11 mouse cellular contexts compared by ENCODE assay signal in genomic region chr4:150956369-150957105, GRCm38 (mm10). TPM values are rescaled to one million over a fixed set of nuclear protein-coding genes. Genes with fewer than 3 reads are reported as not detected.
DNase-seq lines count a peak whose midpoint lies in the region; ATAC-seq and TF ChIP-seq lines count a peak whose summit lies in the region.
"Had no signal": no experiment of that assay in that cellular context is flagged by ENCODE, and none has a peak within 500 bp of the region (broad histone marks: within the 10 kb centered on the region; RNA-seq: fewer than 3 reads in every experiment).

No protein-coding gene starts in this region.

- H3K4me2 ChIP-seq in intestine, embryonic 14.5 days (ENCODE audit: low read length): 0 out of 2 replicates have a peak overlapping the region, but pooled peaks have one; percentile 5
- H3K4me2 ChIP-seq in intestine, postnatal 0 days (replicated peaks; ENCODE audit: low read depth): no peak overlapping the region
- no peak overlapping the region for H3K4me2 ChIP-seq in stomach, embryonic 14.5 days (replicated peaks; ENCODE audit: low read depth, low read length)
- H3K4me2 ChIP-seq in stomach, postnatal 0 days (replicated peaks; ENCODE audit: low read depth): no peak overlapping the region
- H3K4me2 ChIP-seq in limb, embryonic 15.5 days: no peak overlapping the region

- 56% methylated on average over 13 of the region's 13 CpGs for WGBS in intestine, embryonic 14.5 days
- WGBS in intestine, postnatal 0 days: 64% methylated on average over 13 of the region's 13 CpGs
- WGBS in stomach, embryonic 14.5 days: 55% methylated on average over 13 of the region's 13 CpGs
- 44% methylated on average over 13 of the region's 13 CpGs for WGBS in stomach, postnatal 0 days
- 64% methylated on average over 13 of the region's 13 CpGs for WGBS in limb, embryonic 15.5 days

- H3K9ac ChIP-seq in intestine, embryonic 14.5 days (ENCODE audit: low read length): no peak overlapping the region
- no peak overlapping the region for H3K9ac ChIP-seq in intestine, postnatal 0 days (ENCODE audit: low read depth, low read length)
- no peak overlapping the region for H3K9ac ChIP-seq in stomach, embryonic 14.5 days (replicated peaks; ENCODE audit: low read depth, low read length)
- no peak overlapping the region for H3K9ac ChIP-seq in stomach, postnatal 0 days (ENCODE audit: low read length)
- H3K9ac ChIP-seq in limb, embryonic 15.5 days: no peak overlapping the region

- no peaks in the 10 kb centered on the region for H3K9me3 ChIP-seq in intestine, embryonic 14.5 days (ENCODE audit: control insufficient read depth, low read length)
- no peaks in the 10 kb centered on the region for H3K9me3 ChIP-seq in intestine, postnatal 0 days (ENCODE audit: control insufficient read depth)
- H3K9me3 ChIP-seq in stomach, embryonic 14.5 days (ENCODE audit: control insufficient read depth, low read depth, low read length): no peaks in the 10 kb centered on the region
- H3K9me3 ChIP-seq in stomach, postnatal 0 days (ENCODE audit: control insufficient read depth, low read length): no peaks in the 10 kb centered on the region
- H3K9me3 ChIP-seq in limb, embryonic 15.5 days: no peaks in the 10 kb centered on the region

- TF ChIP-seq CTCF in intestine, postnatal 0 days (IDR thresholded peaks at IDR 0.05; ENCODE audit: low read depth): no peak
- no peak for TF ChIP-seq CTCF in stomach, postnatal 0 days (IDR thresholded peaks at IDR 0.05; ENCODE audit: low read depth)

- H3K27ac ChIP-seq in intestine, embryonic 14.5 days (ENCODE audit: low read depth): peak overlapping the region; percentile 3; the same call in 1 of the 2 replicates
- no peak overlapping the region for H3K27ac ChIP-seq in intestine, postnatal 0 days (ENCODE audit: low read depth, low read length)
- peak overlapping the region; percentile 48; the same call in 1 of the 2 replicates for H3K27ac ChIP-seq in stomach, embryonic 14.5 days (ENCODE audit: low read length)
- no peak overlapping the region; the same call in 1 of the 2 replicates for H3K27ac ChIP-seq in stomach, postnatal 0 days (replicated peaks)
- no peak overlapping the region for H3K27ac ChIP-seq in limb, embryonic 15.5 days
- H3K27ac ChIP-seq: gastrocnemius, adult 2 months had no signal

- TF ChIP-seq EP300 in stomach, postnatal 0 days (optimal IDR thresholded peaks at IDR 0.05): no peak

- H3K4me1 ChIP-seq in intestine, embryonic 14.5 days (replicated peaks; ENCODE audit: control insufficient read depth, insufficient read depth, low read length): no peaks in the 10 kb centered on the region
- H3K4me1 ChIP-seq in intestine, postnatal 0 days (replicated peaks; ENCODE audit: control insufficient read depth, insufficient read depth, low read length): no peaks in the 10 kb centered on the region
- H3K4me1 ChIP-seq in stomach, embryonic 14.5 days (ENCODE audit: control insufficient read depth, insufficient read depth, low read length): 0 out of 2 replicates have a peak, but pooled peaks cover 6% of the 10 kb centered on the region
- H3K4me1 ChIP-seq in stomach, postnatal 0 days (replicated peaks; ENCODE audit: control insufficient read depth, insufficient read depth): no peaks in the 10 kb centered on the region
- no peaks in the 10 kb centered on the region for H3K4me1 ChIP-seq in limb, embryonic 15.5 days

- no peaks in the 10 kb centered on the region for H3K36me3 ChIP-seq in intestine, embryonic 14.5 days (ENCODE audit: control insufficient read depth, insufficient read depth, low read length)
- H3K36me3 ChIP-seq in intestine, postnatal 0 days (ENCODE audit: control insufficient read depth, insufficient read depth): no peaks in the 10 kb centered on the region
- H3K36me3 ChIP-seq in stomach, embryonic 14.5 days (ENCODE audit: control insufficient read depth, insufficient read depth, low read length): no peaks in the 10 kb centered on the region
- no peaks in the 10 kb centered on the region for H3K36me3 ChIP-seq in stomach, postnatal 0 days (ENCODE audit: control insufficient read depth, insufficient read depth, low read length)
- H3K36me3 ChIP-seq in limb, embryonic 15.5 days: no peaks in the 10 kb centered on the region

- no peak overlapping the region for H3K4me3 ChIP-seq in intestine, embryonic 14.5 days (ENCODE audit: low read depth, low read length)
- no peak overlapping the region for H3K4me3 ChIP-seq in intestine, postnatal 0 days (ENCODE audit: low read depth, low read length)
- no peak overlapping the region for H3K4me3 ChIP-seq in stomach, embryonic 14.5 days (ENCODE audit: low read depth, low read length)
- no peak overlapping the region for H3K4me3 ChIP-seq in stomach, postnatal 0 days (ENCODE audit: low read depth, low read length)
- no peak overlapping the region for H3K4me3 ChIP-seq in limb, embryonic 15.5 days
- H3K4me3 ChIP-seq: gastrocnemius, adult 2 months had no signal

- H3K27me3 ChIP-seq in intestine, embryonic 14.5 days (replicated peaks; ENCODE audit: control insufficient read depth, insufficient read depth, low read length): no peaks in the 10 kb centered on the region
- H3K27me3 ChIP-seq in intestine, postnatal 0 days (replicated peaks; ENCODE audit: control insufficient read depth, insufficient read depth, low read length): no peaks in the 10 kb centered on the region
- no peaks in the 10 kb centered on the region for H3K27me3 ChIP-seq in stomach, embryonic 14.5 days (ENCODE audit: control insufficient read depth, insufficient read depth, low read length)
- H3K27me3 ChIP-seq in stomach, postnatal 0 days (ENCODE audit: control insufficient read depth, insufficient read depth, low read length): no peaks in the 10 kb centered on the region
- no peaks in the 10 kb centered on the region for H3K27me3 ChIP-seq in limb, embryonic 15.5 days

- no peak for DNase-seq in intestine, embryonic 14.5 days (ENCODE audit: low spot score)
- DNase-seq in stomach, postnatal 0 days (ENCODE audit: low spot score): no peak
- DNase-seq in spleen, adult 18-20 months: no peak
- DNase-seq: gastrocnemius, adult 2 months had no signal

- no peak for ATAC-seq in intestine, embryonic 14.5 days (replicated peaks; ENCODE audit: low FRiP score, low TSS enrichment, low read depth)
- no peak for ATAC-seq in intestine, postnatal 0 days
- ATAC-seq in stomach, embryonic 14.5 days (ENCODE audit: insufficient number of reproducible peaks, insufficient read depth, low FRiP score, low read depth): peak; percentile 60; the same call in 1 of the 2 replicates
- ATAC-seq in stomach, postnatal 0 days (ENCODE audit: low FRiP score, low TSS enrichment): no peak
- peak; percentile 60; the same call in 1 of the 2 replicates for ATAC-seq in limb, embryonic 15.5 days (ENCODE audit: insufficient number of reproducible peaks, low FRiP score, low TSS enrichment, low read depth)
- no peak for ATAC-seq in megakaryocyte progenitor cell, adult 5-6 weeks (replicated peaks; ENCODE audit: poor library complexity)
- no peak for ATAC-seq in monocyte, adult 5-6 weeks (replicated peaks; ENCODE audit: insufficient number of reproducible peaks, low FRiP score, low TSS enrichment, poor library complexity, severe bottlenecking)

RNA-seq across cellular contexts. Expression of gene Uts2, which starts 40.4 kb away (rescaled TPM):
- not detected in 2 replicates for polyA plus RNA-seq in intestine, embryonic 14.5 days (2014; fragmentation: Nextera tagmentation; extraction: Ambion mirVana)
- not detected in 2 replicates for polyA plus RNA-seq in intestine, postnatal 0 days (2015; fragmentation: Nextera tagmentation; extraction: Ambion mirVana)
- polyA plus RNA-seq in stomach, embryonic 14.5 days (2014; fragmentation: Nextera tagmentation; extraction: Ambion mirVana): not detected in 2 replicates
- 0.34 and 0.64 TPM in 2 replicates for polyA plus RNA-seq in stomach, postnatal 0 days (2015; fragmentation: Nextera tagmentation; extraction: Ambion mirVana)
- polyA plus RNA-seq in limb, embryonic 15.5 days (2015; fragmentation: Nextera tagmentation; extraction: Ambion mirVana): not detected in 2 replicates
- not detected in 2 replicates for total RNA-seq in megakaryocyte progenitor cell, adult 5-6 weeks (2015)
- not detected in 2 replicates for total RNA-seq in megakaryocyte progenitor cell, adult 5-6 weeks (2017)
- not detected in 3 replicates for total RNA-seq in monocyte, adult 5-6 weeks (2017)
- total RNA-seq: gastrocnemius, adult 2 months; liver, adult 2 months had no signal
- polyA plus RNA-seq: liver, adult 2 months; testis, adult 2 months had no signal

RNA-seq across cellular contexts. Expression of gene Tnfrsf9, which starts 42.2 kb away (rescaled TPM):
- 1.3 and 1.4 TPM in 2 replicates for polyA plus RNA-seq in intestine, embryonic 14.5 days (2014; fragmentation: Nextera tagmentation; extraction: Ambion mirVana)
- polyA plus RNA-seq in intestine, postnatal 0 days (2015; fragmentation: Nextera tagmentation; extraction: Ambion mirVana): 0.20 and 0.42 TPM in 2 replicates
- 0.80 and 0.97 TPM in 2 replicates for polyA plus RNA-seq in stomach, embryonic 14.5 days (2014; fragmentation: Nextera tagmentation; extraction: Ambion mirVana)
- polyA plus RNA-seq in stomach, postnatal 0 days (2015; fragmentation: Nextera tagmentation; extraction: Ambion mirVana): 0.22 and 0.23 TPM in 2 replicates
- 0.83 and 1.1 TPM in 2 replicates for polyA plus RNA-seq in limb, embryonic 15.5 days (2015; fragmentation: Nextera tagmentation; extraction: Ambion mirVana)
- 0.15 TPM in 1 of 2 replicates, not detected in the other for total RNA-seq in megakaryocyte progenitor cell, adult 5-6 weeks (2015)
- total RNA-seq in megakaryocyte progenitor cell, adult 5-6 weeks (2017): not detected in 2 replicates
- total RNA-seq in monocyte, adult 5-6 weeks (2017): 14.3 to 47.8 TPM (median 28.4 TPM) in 3 replicates

RNA-seq across cellular contexts. Expression of gene Park7, which starts 42.3 kb away (rescaled TPM):
- polyA plus RNA-seq in intestine, embryonic 14.5 days (2014; fragmentation: Nextera tagmentation; extraction: Ambion mirVana): 482 and 487 TPM in 2 replicates
- 223 and 231 TPM in 2 replicates for polyA plus RNA-seq in intestine, postnatal 0 days (2015; fragmentation: Nextera tagmentation; extraction: Ambion mirVana)
- 439 and 440 TPM in 2 replicates for polyA plus RNA-seq in stomach, embryonic 14.5 days (2014; fragmentation: Nextera tagmentation; extraction: Ambion mirVana)
- 253 and 262 TPM in 2 replicates for polyA plus RNA-seq in stomach, postnatal 0 days (2015; fragmentation: Nextera tagmentation; extraction: Ambion mirVana)
- polyA plus RNA-seq in limb, embryonic 15.5 days (2015; fragmentation: Nextera tagmentation; extraction: Ambion mirVana): 349 and 381 TPM in 2 replicates
- total RNA-seq in megakaryocyte progenitor cell, adult 5-6 weeks (2015): 303 and 339 TPM in 2 replicates
- 449 and 454 TPM in 2 replicates for total RNA-seq in megakaryocyte progenitor cell, adult 5-6 weeks (2017)
- 177 to 216 TPM (median 190 TPM) in 3 replicates for total RNA-seq in monocyte, adult 5-6 weeks (2017)

Comparison
In these comparisons a context has a peak if more than half of its experiments do, and no peak if none do; other contexts are left out.
1. ATAC-seq: peak in stomach, embryonic 14.5 days (single experiment) and limb, embryonic 15.5 days (single experiment); none in intestine, embryonic 14.5 days (single experiment), intestine, postnatal 0 days (single experiment), stomach, postnatal 0 days (single experiment), megakaryocyte progenitor cell, adult 5-6 weeks (single experiment) and monocyte, adult 5-6 weeks (single experiment).
2. H3K27ac ChIP-seq: peak in intestine, embryonic 14.5 days (single experiment) and stomach, embryonic 14.5 days (single experiment); none in intestine, postnatal 0 days (single experiment), stomach, postnatal 0 days (single experiment) and limb, embryonic 15.5 days (single experiment).